In the genomic region with DNA sequence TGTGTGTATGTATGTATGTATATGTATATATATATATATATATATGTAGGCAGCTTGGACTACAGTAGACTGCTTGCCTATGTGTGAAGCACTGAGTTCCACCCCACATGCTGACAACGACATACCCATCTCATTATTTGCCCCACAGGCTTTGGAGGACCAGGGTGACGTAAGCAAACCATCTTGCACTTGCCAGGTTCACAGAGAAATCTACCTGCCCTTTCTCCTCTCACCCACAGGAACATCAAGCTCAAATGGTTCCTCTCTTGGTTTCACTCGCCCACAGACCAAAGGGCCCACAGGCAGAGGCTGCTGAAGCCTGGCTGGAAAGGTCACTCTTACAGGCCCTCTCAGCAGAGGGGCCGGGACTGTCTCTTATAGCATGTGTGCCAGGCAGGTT, we compare ENCODE assay signal across 18 mouse cellular contexts. TPM values are rescaled to one million over a fixed set of nuclear protein-coding genes. Genes with fewer than 3 reads are reported as not detected.
A peak's percentile ranks its signal among the peaks of the same experiment; 100 is the strongest.
DNase-seq lines count a peak whose midpoint lies in the region; ATAC-seq and TF ChIP-seq lines count a peak whose summit lies in the region.
"Had no signal": no experiment of that assay in that cellular context is flagged by ENCODE, and none has a peak within 500 bp of the region (broad histone marks: within the 10 kb centered on the region; RNA-seq: fewer than 3 reads in every experiment).

No protein-coding gene starts in this region.

- no peak overlapping the region for H3K9ac ChIP-seq in kidney, embryonic 15.5 days
- H3K9ac ChIP-seq in hindbrain, embryonic 12.5 days = no peak overlapping the region
- H3K9ac ChIP-seq in midbrain, embryonic 15.5 days = no peak overlapping the region
- H3K9ac ChIP-seq: embryonic facial prominence, embryonic 13.5 days; forebrain, embryonic 12.5 days; forebrain, postnatal 0 days; heart, embryonic 13.5 days had no signal

- WGBS in kidney, embryonic 15.5 days = 75% methylated on average over 4 of the region's 4 CpGs
- 84% methylated on average over 4 of the region's 4 CpGs for WGBS in hindbrain, embryonic 12.5 days
- WGBS in thymus, adult 2 months = 91% methylated on average over 4 of the region's 4 CpGs
- WGBS in midbrain, embryonic 15.5 days = 87% methylated on average over 4 of the region's 4 CpGs

- TF ChIP-seq CTCF in thymus, adult 2 months (IDR thresholded peaks at IDR 0.05; ENCODE audit: borderline replicate concordance, control insufficient read depth, extremely low read depth, insufficient read depth, low read length, poor library complexity) = no peak

- H3K36me3 ChIP-seq in kidney, embryonic 15.5 days = no peaks in the 10 kb centered on the region
- no peaks in the 10 kb centered on the region for H3K36me3 ChIP-seq in hindbrain, embryonic 12.5 days
- no peaks in the 10 kb centered on the region for H3K36me3 ChIP-seq in thymus, adult 2 months (ENCODE audit: control insufficient read depth, insufficient read depth, low read length)
- no peaks in the 10 kb centered on the region for H3K36me3 ChIP-seq in midbrain, embryonic 15.5 days (replicated peaks)
- H3K36me3 ChIP-seq: embryonic facial prominence, embryonic 13.5 days; forebrain, embryonic 12.5 days; heart, embryonic 13.5 days had no signal

- no peak overlapping the region for H3K27ac ChIP-seq in kidney, embryonic 15.5 days
- H3K27ac ChIP-seq in hindbrain, embryonic 12.5 days = no peak overlapping the region
- H3K27ac ChIP-seq in thymus, adult 2 months (ENCODE audit: control insufficient read depth, insufficient read depth, low read length) = no peak overlapping the region
- no peak overlapping the region for H3K27ac ChIP-seq in midbrain, embryonic 15.5 days
- H3K27ac ChIP-seq: embryonic facial prominence, embryonic 13.5 days; forebrain, embryonic 12.5 days; heart, embryonic 13.5 days; hindbrain, postnatal 0 days had no signal

- no peak overlapping the region for H3K4me3 ChIP-seq in kidney, embryonic 15.5 days (replicated peaks)
- no peak overlapping the region for H3K4me3 ChIP-seq in hindbrain, embryonic 12.5 days
- H3K4me3 ChIP-seq in thymus, adult 2 months (ENCODE audit: control insufficient read depth, insufficient read depth, low read length) = no peak overlapping the region
- H3K4me3 ChIP-seq in midbrain, embryonic 15.5 days = no peak overlapping the region
- H3K4me3 ChIP-seq: embryonic facial prominence, embryonic 13.5 days; forebrain, embryonic 12.5 days; heart, embryonic 13.5 days had no signal

- ATAC-seq in kidney, embryonic 15.5 days (replicated peaks; ENCODE audit: low FRiP score) = no peak
- peak; percentile 33 for ATAC-seq in CD4-positive, CD25-positive, alpha-beta regulatory T cell, adult 4 months
- peak; percentile 8 for ATAC-seq in inflammation-experienced regulatory T-cells, adult 6 months
- peak; percentile 24; the same call in 1 of the 2 replicates for ATAC-seq in neutrophil, adult 5-6 weeks (ENCODE audit: extremely low read depth, insufficient number of reproducible peaks, low FRiP score, poor library complexity, severe bottlenecking)
- no peak for ATAC-seq in hindbrain, embryonic 12.5 days (ENCODE audit: low FRiP score)
- no peak for ATAC-seq in midbrain, embryonic 15.5 days (replicated peaks)
- ATAC-seq: forebrain, postnatal 0 days; hindbrain, postnatal 0 days had no signal

- DNase-seq in kidney, postnatal 10 days = peak; percentile 0
- no peak for DNase-seq in thymus, adult 2 months
- DNase-seq: adrenal gland, postnatal 14 days; cerebellum, adult 11-12 months; cerebellum, adult 9-10 months; forebrain, postnatal 0 days; gastrocnemius, postnatal 14 days; heart, postnatal 36 days had no signal

- TF ChIP-seq POLR2A in thymus, adult 2 months (IDR thresholded peaks at IDR 0.05; ENCODE audit: control insufficient read depth, extremely low read depth, insufficient read depth, low read length, poor library complexity) = no peak

- no peak overlapping the region for H3K4me2 ChIP-seq in kidney, embryonic 15.5 days
- H3K4me2 ChIP-seq in hindbrain, embryonic 12.5 days (replicated peaks) = no peak overlapping the region
- no peak overlapping the region for H3K4me2 ChIP-seq in midbrain, embryonic 15.5 days
- H3K4me2 ChIP-seq: embryonic facial prominence, embryonic 13.5 days; forebrain, embryonic 12.5 days; heart, embryonic 13.5 days had no signal

- H3K9me3 ChIP-seq in kidney, embryonic 15.5 days (replicated peaks) = no peaks in the 10 kb centered on the region
- 0 out of 2 replicates have a peak, but pooled peaks cover 3% of the 10 kb centered on the region for H3K9me3 ChIP-seq in hindbrain, embryonic 12.5 days (replicated peaks)
- no peaks in the 10 kb centered on the region for H3K9me3 ChIP-seq in midbrain, embryonic 15.5 days
- H3K9me3 ChIP-seq: heart, embryonic 13.5 days had no signal

- H3K4me1 ChIP-seq in kidney, embryonic 15.5 days = peaks cover 8% of the 10 kb centered on the region; the same call in 1 of the 2 replicates
- peaks cover 9% of the 10 kb centered on the region for H3K4me1 ChIP-seq in hindbrain, embryonic 12.5 days
- peaks cover 16% of the 10 kb centered on the region for H3K4me1 ChIP-seq in thymus, adult 2 months (replicated peaks; ENCODE audit: control insufficient read depth, insufficient read depth, low read length)
- H3K4me1 ChIP-seq in midbrain, embryonic 15.5 days = peaks cover 6% of the 10 kb centered on the region; the same call in 1 of the 2 replicates
- H3K4me1 ChIP-seq: embryonic facial prominence, embryonic 13.5 days had no signal

- H3K27me3 ChIP-seq in kidney, embryonic 15.5 days = no peaks in the 10 kb centered on the region
- no peaks in the 10 kb centered on the region for H3K27me3 ChIP-seq in hindbrain, embryonic 12.5 days
- no peaks in the 10 kb centered on the region for H3K27me3 ChIP-seq in thymus, adult 2 months (ENCODE audit: control insufficient read depth, insufficient read depth, low read length)
- H3K27me3 ChIP-seq in midbrain, embryonic 15.5 days (replicated peaks) = no peaks in the 10 kb centered on the region
- H3K27me3 ChIP-seq: embryonic facial prominence, embryonic 13.5 days; forebrain, embryonic 12.5 days; heart, embryonic 13.5 days had no signal

RNA-seq across cellular contexts. Expression of a gene that starts 29.4 kb away (rescaled TPM):
- 4.8 and 6.0 TPM in 2 replicates for polyA plus RNA-seq in kidney, embryonic 15.5 days (2015; fragmentation: Nextera tagmentation; extraction: Ambion mirVana)
- 100 to 1,000 TPM; 104 to 110 TPM for polyA plus RNA-seq in CD4-positive, CD25-positive, alpha-beta regulatory T cell, adult 4 months (2017; shearing (Covaris generic))
- 100 to 1,000 TPM in 2 of 3 experiments, 10 to 100 TPM in 1; 81.9 to 140 (median 126) TPM for polyA plus RNA-seq in inflammation-experienced regulatory T-cells, adult 6 months (2017; shearing (Covaris generic))
- 26.6 and 36.5 TPM in 2 replicates for total RNA-seq in neutrophil, adult 5-6 weeks (2017)
- 7.0 and 7.4 TPM in 2 replicates for polyA plus RNA-seq in hindbrain, embryonic 12.5 days (2016; fragmentation: Nextera tagmentation; extraction: Ambion mirVana)
- 13.5 and 15.9 TPM in 2 replicates for polyA plus RNA-seq in thymus, adult 2 months (2012; rRNA removed)
- 6.8 and 8.1 TPM in 2 replicates for polyA plus RNA-seq in midbrain, embryonic 15.5 days (2015; fragmentation: Nextera tagmentation; extraction: Ambion mirVana)

RNA-seq across cellular contexts. Expression of a gene that starts 36.7 kb away (rescaled TPM):
- 1.8 and 2.7 TPM in 2 replicates for polyA plus RNA-seq in kidney, embryonic 15.5 days (2015; fragmentation: Nextera tagmentation; extraction: Ambion mirVana)
- polyA plus RNA-seq in CD4-positive, CD25-positive, alpha-beta regulatory T cell, adult 4 months (2017; shearing (Covaris generic)) = 10 to 100 TPM; 33.2 to 35.8 TPM
- 10 to 100 TPM; 19.2 to 34.4 (median 32.0) TPM for polyA plus RNA-seq in inflammation-experienced regulatory T-cells, adult 6 months (2017; shearing (Covaris generic))
- 64.6 and 79.0 TPM in 2 replicates for total RNA-seq in neutrophil, adult 5-6 weeks (2017)
- 0.95 and 1.7 TPM in 2 replicates for polyA plus RNA-seq in hindbrain, embryonic 12.5 days (2016; fragmentation: Nextera tagmentation; extraction: Ambion mirVana)
- polyA plus RNA-seq in thymus, adult 2 months (2012; rRNA removed) = 27.3 and 38.2 TPM in 2 replicates
- polyA plus RNA-seq in midbrain, embryonic 15.5 days (2015; fragmentation: Nextera tagmentation; extraction: Ambion mirVana) = 0.82 and 1.1 TPM in 2 replicates

Comparison
In these comparisons a context has a peak if more than half of its experiments do, and no peak if none do; other contexts are left out.
1. ATAC-seq: peak in CD4-positive, CD25-positive, alpha-beta regulatory T cell, adult 4 months (single experiment), inflammation-experienced regulatory T-cells, adult 6 months (single experiment) and neutrophil, adult 5-6 weeks (single experiment); none in kidney, embryonic 15.5 days (single experiment), hindbrain, embryonic 12.5 days (single experiment) and midbrain, embryonic 15.5 days (single experiment).